Mouse (Mus musculus) limb, embryonic 11.5 days (tissue): ENCODE results near the gene Pard6b. TPM values are rescaled to one million over a fixed set of nuclear protein-coding genes. Genes with fewer than 3 reads are reported as not detected.

Experiments
- ATAC-seq: fragments of 200-750 bp; cut with Nextera tagmentation; 2 replicates; pipeline ENCODE4 v1.8.0; 2017; ENCODE audit warnings: low read depth; ENCODE audit not compliant: insufficient number of reproducible peaks, low FRiP score, low TSS enrichment
- DNase-seq: peaks from one replicate; pipeline ENCODE4 v3.0.0-alpha.2; 2015; ENCODE audit warnings: low spot score
- H3K27ac ChIP-seq: fragments of 300-500 bp; sonication (generic); replicated peaks from 2 replicates; pipeline ENCODE4 v1.5.1; 2014; ENCODE audit warnings: low read depth, mild to moderate bottlenecking, low read length
- H3K27me3 ChIP-seq: fragments of 300-500 bp; sonication (generic); 2 replicates; pipeline ENCODE4 v1.6.1; 2014; ENCODE audit warnings: mild to moderate bottlenecking, low read length, mixed read lengths; ENCODE audit not compliant: control insufficient read depth, insufficient read depth
- H3K36me3 ChIP-seq: fragments of 300-500 bp; sonication (generic); 2 replicates; pipeline ENCODE4 v1.6.1; 2014; ENCODE audit warnings: mild to moderate bottlenecking, low read length, moderate library complexity, mixed read lengths; ENCODE audit not compliant: control insufficient read depth, insufficient read depth
- H3K4me1 ChIP-seq: fragments of 300-500 bp; sonication (generic); 2 replicates; pipeline ENCODE4 v1.6.1; 2014; ENCODE audit warnings: low read length, mixed read lengths; ENCODE audit not compliant: control insufficient read depth, insufficient read depth
- H3K4me2 ChIP-seq: fragments of 300-500 bp; sonication (generic); 2 replicates; pipeline ENCODE4 v1.6.1; 2014; ENCODE audit warnings: low read depth, mild to moderate bottlenecking, moderate library complexity; ENCODE audit not compliant: severe bottlenecking
- H3K4me3 ChIP-seq: fragments of 300-500 bp; sonication (generic); 2 replicates; pipeline ENCODE4 v1.5.1; 2014; ENCODE audit warnings: low read depth, low read length
- H3K9ac ChIP-seq: fragments of 300-500 bp; sonication (generic); 2 replicates; pipeline ENCODE4 v1.6.1; 2014; ENCODE audit warnings: mild to moderate bottlenecking, low read length
- H3K9me3 ChIP-seq: fragments of 300-500 bp; sonication (generic); 2 replicates; pipeline ENCODE4 v1.6.1; 2016; ENCODE audit warnings: low read length; ENCODE audit not compliant: control insufficient read depth
- WGBS: fragments of 180-500 bp; shearing (Covaris S2); extraction: QIAGEN DNeasy Blood & Tissue Kit; methylation state at CpG from one replicate; pipeline ENCODE4 v1.1.7; 2014; 5-methylcytosine and 5-hydroxymethylcytosine counted together
- polyA plus RNA-seq: library from polyadenylated mRNA; unstranded; fragments of >200 nt; fragmentation: Nextera tagmentation; extraction: Ambion mirVana; gene quantifications from 2 replicates; pipeline ENCODE4 v1.2.1, GENCODE M21; 2014

Pard6b gene
- 5.0 and 5.7 TPM in 2 replicates for polyA plus RNA-seq

DNA sequence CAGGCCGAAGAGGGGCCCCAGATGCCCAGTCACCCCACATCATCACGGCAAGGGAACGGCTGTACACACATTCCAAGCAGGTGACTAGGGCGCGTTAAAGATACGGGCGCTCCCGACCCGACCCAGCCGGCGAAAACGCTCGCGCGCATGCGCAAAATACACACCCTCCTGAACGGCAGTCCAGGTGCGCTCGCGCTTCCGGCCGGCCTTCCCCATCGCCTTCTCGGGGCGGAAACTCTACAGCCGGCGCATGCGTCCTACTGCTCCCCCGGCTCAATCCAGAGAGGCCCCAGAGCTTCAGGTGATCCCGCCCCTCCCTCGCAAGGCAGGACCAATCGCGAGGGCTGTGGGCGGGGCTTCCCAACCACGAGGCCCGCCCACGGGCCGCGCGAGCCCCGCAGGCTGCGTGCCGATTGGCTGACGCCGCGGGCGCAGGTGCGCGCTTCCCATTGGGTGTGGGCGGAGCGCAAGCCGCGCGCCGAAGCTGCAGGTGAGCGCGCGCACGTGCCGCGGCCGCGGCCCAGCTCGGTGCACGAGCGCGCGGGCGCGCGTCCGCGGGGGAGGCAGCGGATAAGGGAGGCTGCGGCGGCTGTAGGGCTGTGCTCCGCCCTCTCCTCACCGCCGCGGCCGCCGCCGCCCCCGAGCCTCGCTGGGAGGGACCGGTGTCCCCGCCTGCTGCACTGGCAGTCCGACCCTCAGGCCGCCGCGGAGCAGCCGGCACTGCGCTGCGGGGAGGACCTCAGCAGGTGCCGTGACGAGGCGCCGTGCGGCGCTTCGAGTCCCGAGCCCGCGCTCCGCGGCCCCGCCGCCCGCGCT lies at the start of gene Pard6b:
TSS of gene Pard6b (plus strand) at position 574 of the 816 bp plus-strand sequence.
- WGBS = under 1% methylated on average over 92 of the region's 110 CpGs
- H3K27ac ChIP-seq = 0 out of 2 replicates have a peak within 1 kb of the TSS, but pooled peaks have one; percentile 21
- H3K36me3 ChIP-seq = no peaks in the 10 kb centered on the region
- peaks cover 11% of the 10 kb centered on the region for H3K4me1 ChIP-seq
- H3K9ac ChIP-seq = peak within 1 kb of the TSS; percentile 71
- peaks cover 10% of the 10 kb centered on the region for H3K27me3 ChIP-seq
- H3K4me2 ChIP-seq = peak within 1 kb of the TSS; percentile 99
- no peaks in the 10 kb centered on the region for H3K9me3 ChIP-seq
- DNase-seq (peak; percentile 98), ATAC-seq (peak; percentile 96)
- H3K4me3 ChIP-seq = peak within 1 kb of the TSS; percentile 64

DNA sequence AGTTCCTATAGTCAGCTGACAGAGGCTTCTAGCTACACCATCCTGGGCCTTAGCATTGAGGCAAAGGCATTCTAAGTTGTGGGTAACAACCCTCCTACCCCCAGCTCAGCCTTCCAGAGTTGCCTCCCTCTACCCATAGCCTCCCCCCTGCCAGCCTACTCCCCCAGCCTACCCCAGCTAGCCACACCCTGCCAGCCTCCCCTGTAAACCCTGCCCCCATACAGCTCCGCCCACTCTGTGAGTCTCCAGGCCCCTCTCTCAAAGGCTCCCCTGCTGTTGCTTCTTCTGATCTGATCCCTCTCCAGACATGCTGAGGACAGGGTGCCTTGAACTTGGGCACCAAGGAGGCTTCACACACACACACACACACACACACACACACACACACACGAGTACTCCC lies 49.0 kb upstream of the Pard6b start:
- 84% methylated on average over 2 of the region's 2 CpGs for WGBS
- H3K36me3 ChIP-seq = no peaks in the 10 kb centered on the region
- DNase-seq (no peak), ATAC-seq (no peak)
- H3K4me2 ChIP-seq = no peak overlapping the region
- H3K4me1 ChIP-seq = peaks cover 1% of the 10 kb centered on the region; the same call in 1 of the 2 replicates
- no peak overlapping the region; the same call in 1 of the 2 replicates for H3K27ac ChIP-seq
- no peaks in the 10 kb centered on the region for H3K9me3 ChIP-seq
- H3K27me3 ChIP-seq = no peaks in the 10 kb centered on the region
- H3K4me3 ChIP-seq = no peak overlapping the region
- H3K9ac ChIP-seq = no peak overlapping the region

DNA sequence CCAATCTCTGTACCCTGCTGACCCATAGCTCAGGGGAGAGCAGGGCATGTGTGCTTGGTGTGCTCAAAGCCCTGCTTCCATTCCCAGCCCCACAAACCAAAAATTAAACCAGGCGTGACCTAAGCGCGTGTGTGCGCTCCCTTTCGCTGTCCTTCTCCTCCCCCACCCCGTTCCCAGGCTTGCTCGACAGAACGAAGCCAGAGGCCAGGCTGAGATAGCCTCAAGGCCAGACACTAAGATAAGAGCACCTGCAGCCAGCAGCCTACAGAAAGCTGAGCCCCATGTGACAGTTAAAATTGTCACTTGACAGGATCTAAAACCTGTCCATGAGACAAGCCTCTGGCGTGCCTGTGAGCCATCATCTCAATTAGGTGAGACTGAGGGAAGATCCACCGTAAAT lies 46.9 kb upstream of the Pard6b start:
- Histone ChIP-seq H3K9ac (no peak overlapping the region), H3K36me3 (no peaks in the 10 kb centered on the region), H3K4me2 (no peak overlapping the region), H3K4me1 (peaks cover 3% of the 10 kb centered on the region; the same call in 1 of the 2 replicates), H3K4me3 (no peak overlapping the region), H3K27ac (no peak overlapping the region), H3K9me3 (no peaks in the 10 kb centered on the region), H3K27me3 (no peaks in the 10 kb centered on the region)
- ATAC-seq (no peak), DNase-seq (no peak)
- 63% methylated on average over 10 of the region's 10 CpGs for WGBS

DNA sequence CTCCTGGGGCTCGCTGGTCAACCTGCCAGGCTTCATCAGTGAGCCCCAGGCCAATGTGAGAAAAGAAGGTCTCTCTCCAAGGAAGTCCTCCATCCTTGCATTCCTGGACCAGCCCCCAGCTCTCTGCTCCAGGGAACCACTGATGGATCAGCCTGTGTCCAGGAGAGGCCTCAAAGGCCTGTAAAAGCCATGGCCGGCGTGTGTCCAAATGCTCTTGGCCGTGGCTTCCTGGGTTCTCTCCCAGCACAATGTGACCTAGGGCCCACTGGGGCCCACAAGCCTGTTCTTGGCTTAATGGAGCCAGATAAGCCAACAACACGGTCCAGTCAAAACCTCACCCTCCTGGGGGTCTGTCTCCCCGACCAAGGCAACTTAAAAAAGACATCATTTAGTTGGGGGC lies 44.9 kb upstream of the Pard6b start:
- WGBS = 91% methylated on average over 6 of the region's 6 CpGs
- Histone ChIP-seq H3K4me1 (peaks cover 3% of the 10 kb centered on the region; the same call in 1 of the 2 replicates), H3K27me3 (no peaks in the 10 kb centered on the region), H3K27ac (no peak overlapping the region), H3K4me3 (no peak overlapping the region), H3K36me3 (no peaks in the 10 kb centered on the region), H3K4me2 (no peak overlapping the region), H3K9me3 (no peaks in the 10 kb centered on the region), H3K9ac (no peak overlapping the region)
- ATAC-seq (no peak), DNase-seq (no peak)

DNA sequence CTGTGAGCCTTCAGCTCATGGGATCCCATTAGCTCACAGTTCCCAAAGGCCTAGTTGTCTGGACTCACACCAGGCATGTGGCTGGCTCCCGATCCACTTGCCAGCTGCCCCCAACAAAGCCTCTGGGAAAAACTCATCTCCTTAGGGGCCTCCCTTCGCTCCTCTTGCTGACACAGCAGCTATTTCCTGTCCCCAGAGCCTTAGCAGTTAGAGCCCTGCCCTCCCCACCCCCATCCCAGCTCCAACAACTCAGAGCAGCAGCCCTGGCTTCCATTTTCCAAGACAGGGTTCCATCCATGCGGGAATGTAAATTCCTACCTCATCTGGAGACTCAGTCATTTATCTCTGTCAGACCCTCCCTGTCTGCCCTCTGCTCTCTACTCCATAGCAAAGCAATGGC lies 43.7 kb upstream of the Pard6b start:
- H3K4me3 ChIP-seq = no peak overlapping the region
- no peaks in the 10 kb centered on the region for H3K9me3 ChIP-seq
- 19% methylated on average over 3 of the region's 3 CpGs for WGBS
- no peak overlapping the region for H3K4me2 ChIP-seq
- no peak overlapping the region for H3K27ac ChIP-seq
- H3K36me3 ChIP-seq = no peaks in the 10 kb centered on the region
- peaks cover 3% of the 10 kb centered on the region; the same call in 1 of the 2 replicates for H3K4me1 ChIP-seq
- ATAC-seq = no peak
- no peaks in the 10 kb centered on the region for H3K27me3 ChIP-seq
- no peak overlapping the region for H3K9ac ChIP-seq
- DNase-seq = no peak

DNA sequence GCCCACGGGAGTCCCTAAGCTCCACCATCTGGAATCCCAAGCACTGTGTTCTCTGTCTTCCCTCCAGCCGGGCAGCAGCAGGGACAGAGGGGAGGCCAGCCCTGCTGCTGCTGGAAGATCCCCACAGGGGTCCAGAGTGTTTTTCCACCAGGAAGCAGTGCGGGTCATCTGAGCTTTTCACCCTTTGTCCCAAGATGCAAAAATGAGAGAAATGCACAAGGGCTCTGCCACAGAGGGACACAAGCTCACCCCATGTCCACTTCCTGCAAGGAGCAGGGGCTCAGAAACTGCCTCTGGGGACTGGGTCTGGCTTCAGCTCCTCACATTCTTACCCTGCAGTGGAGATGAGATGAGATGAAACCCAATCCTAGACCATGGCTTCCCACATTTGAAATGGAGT lies 40.1 kb upstream of the Pard6b start:
- Histone ChIP-seq H3K27me3 (no peaks in the 10 kb centered on the region), H3K9me3 (no peaks in the 10 kb centered on the region), H3K9ac (no peak overlapping the region), H3K4me1 (peaks cover 7% of the 10 kb centered on the region; the same call in 1 of the 2 replicates), H3K4me2 (no peak overlapping the region), H3K4me3 (no peak overlapping the region), H3K27ac (no peak overlapping the region), H3K36me3 (no peaks in the 10 kb centered on the region)
- ATAC-seq (no peak), DNase-seq (no peak)
- WGBS = 50% methylated on average over 3 of the region's 3 CpGs

DNA sequence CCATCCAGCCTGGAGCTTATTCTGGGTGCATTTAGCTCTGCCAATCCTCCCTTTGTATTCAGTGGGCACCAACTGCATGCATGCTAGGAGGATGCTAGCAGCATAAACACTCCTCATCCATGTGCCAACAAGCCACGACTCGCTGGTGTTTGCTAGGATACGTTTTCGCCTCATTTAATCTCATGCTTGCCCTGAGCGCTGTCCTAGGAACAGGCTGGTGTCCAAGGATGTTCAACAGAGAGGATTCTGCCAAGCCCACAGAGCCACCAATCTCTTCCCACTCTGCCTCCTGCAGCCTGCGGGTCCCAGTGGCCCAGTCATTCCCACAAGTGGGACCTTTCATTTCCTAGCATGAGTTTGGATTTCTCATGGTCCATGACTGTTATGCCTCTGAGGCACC lies 38.8 kb upstream of the Pard6b start:
- H3K27me3 ChIP-seq = no peaks in the 10 kb centered on the region

DNA sequence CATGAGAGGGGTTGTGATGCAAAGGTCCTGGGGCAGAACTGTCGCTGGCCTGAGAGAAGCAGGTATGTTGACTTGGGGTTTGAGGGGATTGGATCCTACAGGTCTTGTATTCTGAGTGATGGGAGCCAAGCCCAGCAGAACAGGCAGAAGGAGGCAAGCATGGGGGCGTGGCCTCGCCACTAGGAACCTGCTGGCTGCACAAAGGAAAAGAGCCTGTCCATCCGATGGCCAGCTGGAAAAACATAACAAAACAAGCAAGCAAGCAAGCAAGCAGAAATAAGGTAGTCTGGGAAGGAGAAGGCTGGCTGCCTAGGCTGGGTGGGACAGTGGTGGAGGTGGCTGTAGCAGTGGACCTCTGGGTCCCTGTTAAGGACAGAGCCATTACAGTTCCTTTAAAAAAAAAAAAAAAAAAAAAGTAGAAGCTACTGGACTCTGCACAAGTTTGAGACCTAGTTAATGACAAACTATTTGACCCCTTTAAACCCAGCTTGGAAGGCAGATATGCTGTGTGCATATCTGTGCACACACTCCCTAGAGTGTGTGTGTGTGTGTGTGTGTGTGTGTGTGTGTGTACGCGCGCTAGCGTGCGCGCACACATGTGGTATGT lies 36.0 kb upstream of the Pard6b start:
- ATAC-seq (no peak), DNase-seq (no peak)
- Histone ChIP-seq H3K4me1 (peaks cover 12% of the 10 kb centered on the region), H3K36me3 (no peaks in the 10 kb centered on the region; the same call in 1 of the 2 replicates), H3K4me3 (no peak overlapping the region), H3K4me2 (no peak overlapping the region), H3K27ac (no peak overlapping the region), H3K9ac (no peak overlapping the region), H3K9me3 (no peaks in the 10 kb centered on the region), H3K27me3 (peaks cover 9% of the 10 kb centered on the region)
- WGBS = 79% methylated on average over 10 of the region's 10 CpGs

More for the DNA sequence above, 38.8 kb upstream of the Pard6b start:
- Histone ChIP-seq H3K36me3 (no peaks in the 10 kb centered on the region; the same call in 1 of the 2 replicates), H3K4me1 (peaks cover 5% of the 10 kb centered on the region; the same call in 1 of the 2 replicates), H3K9me3 (no peaks in the 10 kb centered on the region), H3K27ac (no peak overlapping the region), H3K4me2 (no peak overlapping the region), H3K9ac (no peak overlapping the region), H3K4me3 (no peak overlapping the region)
- no peak for ATAC-seq
- no peak for DNase-seq
- 89% methylated on average over 6 of the region's 6 CpGs for WGBS
